Mouse (Mus musculus): ENCODE data around the gene Nr2c2ap.

Nr2c2ap gene

DNA sequence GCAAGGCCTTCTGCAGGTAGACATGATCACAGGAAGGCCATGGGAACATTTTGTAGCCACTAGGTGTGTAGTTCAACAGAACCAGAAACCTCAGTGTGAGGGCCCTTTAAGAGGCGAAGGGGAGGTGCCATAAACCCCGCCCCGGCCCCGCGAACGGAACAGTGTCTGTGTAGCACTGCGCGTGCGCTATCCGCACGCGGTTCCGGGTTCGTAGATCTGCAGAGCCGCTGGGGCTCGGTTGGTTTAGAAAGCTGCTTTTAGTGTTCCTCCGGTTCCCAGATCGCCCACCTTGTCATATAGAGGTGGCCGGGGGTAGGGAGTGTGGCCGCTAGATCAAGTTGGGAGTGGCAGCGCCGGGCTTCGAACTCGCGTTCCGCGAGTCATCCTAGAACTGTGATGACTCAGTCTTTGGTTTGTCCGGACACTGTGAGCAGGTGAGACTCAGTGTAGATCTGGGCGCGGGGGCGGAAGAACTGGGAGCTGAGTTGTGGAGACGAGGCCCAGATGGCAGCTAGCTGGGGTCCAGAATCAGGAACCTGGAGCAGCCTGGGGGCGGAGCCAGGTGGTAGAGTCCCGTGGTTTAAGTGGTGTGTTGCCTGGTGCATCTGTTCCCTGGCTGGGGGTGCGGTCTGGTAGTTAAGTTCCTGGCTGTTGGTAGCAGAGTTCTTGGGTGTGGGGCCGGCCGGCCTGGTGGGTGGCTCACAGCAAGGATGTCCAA lies at the start of gene Nr2c2ap:
TSS of gene Nr2c2ap (plus strand) at position 168 of the 718 bp plus-strand sequence.
- peak; percentile 93 for DNase-seq (ENCODE audit: low spot score)

DNA sequence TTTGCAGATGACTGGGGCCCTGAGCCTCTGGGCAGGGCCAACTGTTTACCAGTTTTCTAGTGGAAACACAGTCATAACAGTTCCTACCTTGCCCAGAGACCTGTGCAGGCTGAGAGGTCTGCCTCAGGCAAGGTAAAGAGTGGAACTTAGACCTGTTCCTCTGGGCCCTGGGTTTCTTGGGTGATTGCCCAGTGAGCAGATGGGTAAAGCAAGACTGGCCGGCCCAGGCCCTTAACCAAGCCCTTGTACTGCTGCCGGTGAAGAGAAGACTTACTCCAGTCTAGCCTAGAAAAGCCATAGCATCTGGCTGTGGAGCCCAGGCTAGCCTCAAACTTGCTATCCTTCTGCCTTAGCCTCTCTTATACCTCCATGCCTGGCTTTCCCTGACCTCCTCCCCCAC lies 49.2 kb upstream of the Nr2c2ap start:
- DNase-seq (ENCODE audit: low spot score), result no peak

DNA sequence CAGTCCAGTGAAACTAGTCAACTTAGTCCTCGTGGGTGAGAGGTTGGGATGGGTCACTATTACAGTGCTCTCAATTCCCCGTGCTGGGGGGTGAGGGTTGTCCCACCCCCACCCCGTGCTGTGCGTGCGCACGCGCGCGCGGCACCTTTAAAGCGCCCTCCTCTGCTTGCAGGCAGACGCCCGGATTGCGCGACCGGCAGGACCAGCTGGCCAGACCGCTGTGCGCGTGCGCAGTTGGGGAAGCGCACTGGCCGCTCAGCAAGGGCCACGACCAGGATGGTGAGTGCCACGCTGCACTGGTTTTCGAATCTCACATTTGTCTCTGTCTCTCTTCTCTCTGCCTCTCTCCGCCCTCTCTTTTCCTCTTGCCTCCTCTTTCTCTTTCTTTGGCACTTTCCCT lies 47.8 kb upstream of the Nr2c2ap start, which contains the start of gene Hapln4:
TSS of gene Hapln4 (plus strand) at position 173 of the 400 bp plus-strand sequence.
- peak; percentile 80 for DNase-seq (ENCODE audit: low spot score)

DNA sequence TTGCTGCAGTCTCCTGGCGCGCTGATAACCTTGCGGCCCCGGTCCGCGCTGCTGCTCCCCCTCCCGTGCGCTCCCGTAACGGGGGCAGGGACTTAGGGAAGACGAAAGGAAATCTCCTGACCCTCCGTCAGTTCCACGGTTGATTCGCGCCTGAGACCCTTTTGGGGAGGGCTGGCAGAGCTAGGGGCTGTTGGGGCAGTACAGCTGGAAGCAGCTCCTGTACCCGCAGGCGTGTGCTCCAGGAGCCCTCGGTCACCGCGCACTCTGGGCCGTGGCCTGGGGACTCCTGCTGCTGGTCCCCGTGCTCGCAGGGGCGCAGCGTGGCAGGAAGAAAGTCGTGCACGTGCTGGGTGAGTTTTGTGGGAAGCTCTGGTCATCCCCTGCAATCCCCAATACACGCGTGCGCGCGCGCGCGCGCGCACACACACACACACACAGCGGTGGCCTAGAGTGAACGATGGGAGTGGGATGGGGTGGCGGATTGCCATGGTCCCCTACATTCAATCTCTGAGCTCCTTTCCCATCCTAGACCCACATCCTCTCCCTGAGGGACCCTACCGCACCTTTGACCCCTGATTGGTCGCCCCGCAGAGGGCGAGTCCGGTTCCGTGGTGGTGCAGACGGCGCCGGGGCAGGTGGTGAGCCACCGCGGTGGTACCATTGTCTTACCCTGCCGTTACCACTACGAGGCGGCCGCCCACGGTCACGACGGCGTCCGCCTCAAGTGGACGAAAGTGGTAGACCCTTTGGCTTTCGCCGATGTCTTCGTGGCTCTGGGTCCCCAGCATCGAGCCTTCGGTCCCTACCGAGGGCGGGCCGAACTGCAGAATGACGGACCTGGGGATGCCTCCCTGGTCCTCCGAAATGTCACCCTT lies 46.7 kb upstream of the Nr2c2ap start:
- DNase-seq (ENCODE audit: low spot score), result peak; percentile 48

DNA sequence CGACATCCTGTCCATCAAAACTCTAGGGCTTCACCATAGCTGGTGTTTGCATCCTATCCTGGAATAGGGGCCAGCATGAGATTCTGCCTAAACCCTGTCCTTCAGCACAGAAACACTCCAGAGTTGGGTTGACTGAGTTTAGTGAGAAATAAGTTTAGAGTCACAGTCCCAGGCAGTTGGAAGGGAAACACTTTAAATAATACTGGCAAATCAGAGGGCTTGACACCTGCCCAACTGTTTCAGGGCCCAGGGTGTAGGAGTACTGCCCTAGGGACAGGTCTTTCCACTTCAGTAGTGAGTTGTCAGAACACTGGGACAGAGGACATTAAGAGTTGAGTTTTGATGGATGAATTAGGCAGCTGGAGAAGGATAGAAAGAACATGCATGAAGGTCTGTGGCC lies 45.0 kb upstream of the Nr2c2ap start:
- DNase-seq (ENCODE audit: low spot score), result no peak

DNA sequence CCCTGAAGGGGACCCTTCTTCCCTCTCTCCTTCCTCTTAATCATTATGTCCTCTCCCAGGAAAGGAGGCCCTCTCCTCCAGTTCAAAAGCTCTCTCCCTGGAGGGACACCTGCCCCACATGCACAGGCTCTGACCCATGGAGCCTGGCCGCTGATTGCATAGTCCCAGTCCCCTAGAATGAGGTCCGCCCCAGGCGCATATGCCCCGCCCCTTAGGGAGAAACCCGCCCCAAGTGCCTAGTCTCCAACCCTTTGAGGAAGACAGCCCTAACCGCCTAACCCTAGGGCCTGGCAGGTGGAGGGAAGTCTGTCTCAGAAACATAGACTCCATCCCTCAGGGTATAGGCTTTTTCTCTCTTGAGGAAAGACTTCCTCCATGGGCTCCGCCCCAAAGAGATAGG lies 43.9 kb upstream of the Nr2c2ap start:
- DNase-seq (ENCODE audit: low spot score), result no peak

DNA sequence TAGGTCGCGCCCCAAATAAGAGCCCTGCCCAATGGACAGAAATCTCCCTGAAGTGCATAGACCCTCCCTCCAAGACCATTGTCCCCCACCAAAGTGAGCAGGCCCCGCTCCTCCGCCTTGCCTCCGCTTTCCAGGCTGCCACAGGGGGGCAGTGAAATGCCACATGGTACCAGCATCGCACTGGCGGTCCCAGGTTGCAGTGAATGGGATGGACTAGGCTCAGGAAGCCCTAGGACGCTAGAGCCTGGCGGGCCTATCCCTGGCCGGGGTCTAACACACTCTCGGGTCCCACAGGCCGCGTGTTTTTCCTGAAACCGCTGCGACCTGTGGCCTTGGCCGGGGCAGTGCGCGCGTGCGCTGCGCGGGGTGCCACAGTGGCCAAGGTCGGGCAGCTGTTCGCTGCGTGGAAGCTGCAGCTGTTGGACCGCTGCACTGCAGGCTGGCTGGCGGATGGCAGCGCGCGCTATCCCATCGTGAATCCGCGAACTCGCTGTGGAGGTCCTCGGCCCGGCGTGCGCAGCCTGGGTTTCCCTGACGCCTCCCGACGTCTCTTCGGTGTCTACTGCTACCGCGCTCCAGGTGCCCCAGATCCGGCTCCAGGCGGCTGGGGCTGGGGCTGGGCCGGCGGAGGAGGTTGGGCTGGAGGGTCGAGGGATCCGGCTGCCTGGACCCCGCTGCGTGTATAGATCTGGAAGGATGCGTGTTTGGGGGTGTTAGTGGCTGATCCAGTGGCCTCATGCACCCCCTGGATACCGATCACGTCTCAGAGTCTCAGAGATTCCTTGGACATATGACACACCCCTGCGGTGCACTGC lies 43.1 kb upstream of the Nr2c2ap start:
- DNase-seq (ENCODE audit: low spot score), result peak; percentile 78

DNA sequence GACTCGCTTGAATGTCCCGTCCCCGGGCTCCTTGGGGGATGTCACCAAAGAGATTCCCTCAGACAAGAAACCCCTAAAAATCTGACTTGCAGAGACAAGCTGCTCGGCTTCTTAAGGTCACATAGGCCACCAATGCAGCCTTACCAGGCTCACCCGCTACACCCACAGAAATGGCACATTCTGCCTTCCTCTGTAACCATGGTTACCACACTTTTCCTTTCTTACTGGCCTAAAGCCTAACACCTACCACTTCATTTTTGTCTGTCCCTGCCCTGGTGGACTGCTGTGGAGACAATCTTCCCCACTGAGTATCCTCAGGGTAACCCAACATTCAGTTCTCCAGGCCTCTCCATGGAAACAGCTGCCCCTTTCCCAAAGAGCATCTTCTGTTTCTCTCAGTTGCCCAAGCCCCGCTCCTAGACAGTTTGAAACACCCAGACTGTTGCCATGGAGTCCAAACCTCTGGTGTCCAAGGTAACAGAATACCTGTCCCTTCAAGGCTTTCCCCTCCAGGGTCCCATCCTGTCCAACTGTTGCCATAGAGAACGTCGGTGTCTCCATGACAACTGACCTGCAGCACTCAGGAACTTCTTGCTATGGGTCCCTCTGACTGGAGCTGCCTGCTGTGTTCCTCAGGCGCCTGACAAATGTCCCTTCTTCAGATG lies 41.7 kb upstream of the Nr2c2ap start:
- no peak for DNase-seq (ENCODE audit: low spot score)

DNA sequence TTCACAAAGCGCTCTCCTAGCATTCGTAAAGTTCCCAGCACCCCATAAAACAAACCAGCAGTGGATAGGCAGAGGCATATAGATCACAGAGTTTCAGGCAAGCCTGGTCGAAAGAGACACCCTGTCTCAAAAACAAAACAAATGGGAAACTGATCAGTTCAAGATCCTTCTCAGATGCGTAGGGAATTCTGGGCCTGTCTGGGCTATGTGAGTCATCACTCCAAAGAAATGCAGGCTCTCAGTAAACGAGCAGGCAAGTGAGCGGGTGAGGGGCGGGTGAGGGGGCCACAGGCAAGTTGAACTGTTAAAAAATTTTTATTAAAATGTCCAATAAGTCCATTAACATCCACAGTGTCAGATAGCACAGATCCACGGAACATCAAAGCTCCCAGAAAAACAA lies 38.3 kb upstream of the Nr2c2ap start:
- DNase-seq (ENCODE audit: low spot score), result no peak

DNA sequence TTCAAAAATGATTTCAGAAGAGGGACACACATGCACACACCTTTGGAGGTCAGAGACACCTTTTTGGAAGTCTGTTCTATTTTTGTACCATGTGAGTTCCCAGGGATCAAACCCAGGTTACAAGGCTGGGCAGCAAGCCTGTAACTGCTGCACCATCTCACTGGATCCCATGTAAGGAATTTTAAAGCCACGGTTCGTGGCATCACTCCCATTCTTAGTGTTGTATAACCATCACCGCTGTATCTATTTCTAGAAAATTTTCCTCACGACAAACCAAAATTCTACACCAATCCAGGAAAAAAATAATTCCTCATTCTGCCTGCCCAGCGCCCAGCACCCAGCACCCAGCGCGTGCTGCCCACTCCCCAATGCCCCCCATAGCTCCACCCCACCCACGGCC lies 31.9 kb upstream of the Nr2c2ap start:
- DNase-seq (ENCODE audit: low spot score), result no peak

DNA sequence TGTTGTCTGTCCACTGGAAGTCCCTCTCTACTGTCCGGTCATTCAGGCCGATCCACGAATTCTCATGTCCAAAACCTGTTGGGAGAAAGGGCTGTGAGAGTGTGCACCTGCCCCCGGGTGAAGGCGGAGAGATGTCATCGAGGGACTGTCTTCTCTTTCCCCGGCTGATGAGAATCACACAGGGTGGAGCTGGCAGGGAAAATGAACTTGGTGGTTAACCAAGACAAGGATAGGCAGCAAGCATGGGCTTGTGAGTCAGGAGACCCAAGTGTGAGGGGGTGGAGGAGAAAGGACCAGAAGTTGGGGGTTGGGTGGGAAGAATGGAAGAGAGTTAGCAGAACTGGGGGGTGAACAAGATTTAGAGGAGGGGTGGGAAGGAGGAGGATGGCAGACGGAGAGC lies 30.9 kb upstream of the Nr2c2ap start:
- DNase-seq (ENCODE audit: low spot score), result no peak

DNA sequence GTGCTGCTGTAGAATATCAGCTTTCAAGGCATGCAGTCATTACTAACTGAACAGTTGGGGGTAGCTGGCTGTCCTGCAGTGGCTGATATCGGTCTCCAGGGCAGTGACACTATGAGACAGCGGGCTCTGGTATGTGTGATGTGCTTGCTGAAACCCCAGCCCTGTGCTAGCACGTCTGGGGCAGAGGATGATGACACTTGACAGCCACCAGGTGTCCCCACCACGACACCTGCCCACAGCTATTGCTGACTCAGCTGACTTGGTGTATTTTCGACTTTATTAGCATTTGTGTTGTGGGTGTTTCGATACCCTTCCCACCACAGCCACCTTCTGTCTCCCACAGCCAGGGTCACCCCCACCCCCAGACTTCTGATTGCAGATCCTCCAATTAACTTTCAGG lies 26.6 kb upstream of the Nr2c2ap start:
- DNase-seq (ENCODE audit: low spot score), result peak; percentile 45

DNA sequence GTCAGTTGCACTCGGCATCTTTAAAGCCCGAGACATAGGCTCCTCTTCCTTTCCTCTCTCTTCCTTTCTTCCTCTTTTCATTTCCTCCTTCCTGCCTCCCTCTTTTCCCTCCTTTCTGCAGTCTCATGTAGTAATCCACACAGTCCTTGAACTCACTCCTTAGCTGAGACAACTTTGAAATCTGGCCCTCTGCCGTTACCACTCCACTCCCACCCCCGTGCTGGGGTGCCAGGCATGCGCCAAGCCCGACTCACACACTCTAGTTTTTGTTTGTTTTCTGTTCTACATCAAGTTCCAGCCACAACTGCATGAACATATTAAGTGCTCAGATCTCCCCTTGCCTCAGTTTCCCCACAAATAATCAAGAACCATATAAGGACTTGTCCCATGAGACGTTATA lies 26.2 kb upstream of the Nr2c2ap start:
- no peak for DNase-seq (ENCODE audit: low spot score)

DNA sequence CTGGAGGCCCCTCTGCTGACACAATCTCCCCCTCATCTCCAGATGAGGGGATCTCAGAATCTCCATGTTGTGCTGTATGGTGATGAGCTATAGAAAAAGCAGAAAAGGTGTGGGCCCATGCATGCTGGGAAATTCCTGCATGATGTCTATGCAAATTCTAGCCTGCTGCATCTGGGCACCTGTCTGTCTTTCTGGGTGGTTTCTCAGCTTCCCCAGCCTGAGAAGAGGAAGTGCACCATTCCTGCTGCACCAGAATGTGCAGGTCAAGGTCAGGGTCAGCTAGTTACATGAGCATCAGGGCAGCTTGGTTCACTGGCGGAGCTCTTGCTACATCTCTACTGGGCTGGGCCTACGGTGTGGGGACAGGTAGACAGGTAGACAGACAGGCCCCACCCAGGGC lies 20.7 kb upstream of the Nr2c2ap start:
- no peak for DNase-seq (ENCODE audit: low spot score)

DNA sequence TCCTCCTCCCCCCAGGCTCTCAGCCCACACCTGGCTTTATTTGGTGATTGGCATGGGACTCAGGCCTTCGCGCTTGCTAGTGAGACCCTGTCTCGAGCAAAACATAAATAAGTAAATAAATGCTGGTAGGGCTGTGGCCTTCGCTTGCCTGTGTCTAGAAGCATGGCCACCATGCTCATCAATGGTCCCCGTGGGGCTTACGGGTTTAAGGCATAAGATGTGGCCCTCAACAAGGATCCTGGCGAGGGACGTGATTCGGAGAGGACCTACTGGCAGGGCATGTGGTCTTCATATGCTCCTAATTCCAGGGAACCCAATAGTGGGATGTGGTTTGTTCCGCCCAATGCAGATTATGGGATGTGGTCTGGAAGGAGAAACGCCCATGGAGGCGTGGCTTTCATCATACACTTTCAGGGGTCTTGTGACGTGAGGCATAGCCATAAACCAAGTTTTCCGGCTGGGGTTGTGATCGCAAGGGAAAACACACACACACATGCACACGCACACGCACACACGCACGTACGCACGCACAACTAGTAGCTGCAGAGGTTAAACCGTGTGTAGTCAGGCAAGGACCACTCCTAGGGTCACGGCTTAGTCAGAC lies 19.8 kb upstream of the Nr2c2ap start:
- DNase-seq (ENCODE audit: low spot score), result no peak

DNA sequence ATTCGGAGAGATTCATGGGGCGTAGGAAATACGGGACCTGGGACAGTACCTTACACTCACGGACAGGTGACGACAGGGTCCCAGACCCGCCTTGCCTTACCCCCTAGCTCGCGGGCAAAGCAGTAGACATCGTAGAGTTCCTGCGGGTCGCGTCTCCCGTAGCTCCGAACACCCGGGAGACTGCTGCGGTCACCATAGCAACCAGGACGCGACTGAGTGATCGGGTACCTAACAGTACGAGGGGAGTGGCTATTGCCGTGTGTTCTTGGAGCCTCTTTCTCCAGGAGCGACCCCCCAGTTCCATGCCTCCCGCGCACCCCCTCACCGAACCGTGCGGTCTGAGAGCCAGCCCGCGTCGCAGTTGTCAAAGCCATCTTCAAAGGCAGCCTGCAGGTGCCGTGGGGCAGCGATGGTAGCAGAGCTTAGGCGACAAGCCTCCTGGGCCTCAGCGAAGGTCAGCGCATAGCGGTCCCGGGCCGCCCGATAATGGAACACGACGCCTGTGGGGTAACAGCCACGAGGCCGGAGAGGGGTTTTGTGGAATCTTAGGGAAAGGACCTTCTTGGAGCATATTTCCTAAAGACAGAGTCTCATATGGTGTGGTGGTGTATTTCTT lies 18.6 kb upstream of the Nr2c2ap start:
- peak; percentile 39 for DNase-seq (ENCODE audit: low spot score)

DNA sequence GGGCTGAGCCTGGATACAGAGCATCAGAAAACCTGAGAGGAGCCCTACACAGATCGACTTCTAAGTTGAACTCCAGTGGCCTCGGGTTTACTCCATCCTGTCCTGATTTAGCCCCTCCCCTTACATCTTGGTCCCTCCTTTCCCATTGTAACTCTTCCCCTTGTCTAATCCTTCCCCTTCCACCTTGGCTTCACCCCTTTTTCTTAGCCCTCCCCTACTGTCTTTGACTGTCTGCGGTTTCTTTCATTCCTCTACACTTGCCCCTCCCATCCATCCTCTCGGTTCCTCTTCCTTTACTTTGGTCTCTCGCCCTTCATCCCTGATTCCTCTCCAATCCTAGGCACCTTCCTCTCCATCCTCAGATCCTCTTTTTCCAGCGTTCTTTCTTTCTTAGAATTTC lies 16.6 kb upstream of the Nr2c2ap start:
- DNase-seq (ENCODE audit: low spot score), result no peak

DNA sequence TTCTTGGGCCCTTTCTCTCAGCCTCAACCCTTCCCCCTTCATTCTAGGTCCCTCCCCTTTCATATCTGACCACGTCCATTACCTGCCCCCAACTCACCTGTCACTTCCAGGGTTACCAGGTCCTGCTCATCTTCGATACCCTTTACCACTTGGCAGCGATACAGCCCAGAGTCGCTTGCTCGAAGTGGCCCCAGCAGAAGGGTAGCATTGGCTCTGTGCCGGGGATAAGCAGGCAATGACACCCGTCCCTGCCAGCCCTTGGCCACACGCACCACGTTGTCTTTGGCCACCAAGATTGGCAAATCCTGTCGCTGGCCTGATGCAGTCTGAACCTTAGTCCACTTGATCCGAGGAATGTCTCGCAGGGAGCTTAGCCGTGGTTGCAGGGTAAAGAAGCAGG lies 16.2 kb upstream of the Nr2c2ap start:
- DNase-seq (ENCODE audit: low spot score), result no peak

DNA sequence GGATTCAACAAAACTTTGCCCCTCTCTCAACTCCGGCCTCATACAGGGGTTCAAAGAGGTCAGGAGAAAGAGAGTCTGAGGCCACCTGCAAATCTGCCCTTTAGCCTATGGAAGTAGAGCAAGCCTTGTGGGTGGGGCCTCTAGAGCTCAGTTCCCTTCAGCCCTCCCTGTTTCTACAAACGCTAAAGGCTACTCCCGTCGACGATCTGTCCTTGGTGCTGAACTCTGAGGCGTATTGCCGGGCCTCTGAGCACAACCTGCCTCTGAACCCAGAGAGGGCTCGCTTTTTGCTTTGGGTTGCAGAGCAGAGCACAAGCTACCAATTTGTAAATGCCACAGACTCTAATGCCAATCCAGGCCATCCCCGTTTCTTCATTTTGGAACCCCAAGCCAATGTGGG lies 13.5 kb upstream of the Nr2c2ap start:
- DNase-seq (ENCODE audit: low spot score), result peak; percentile 78

DNA sequence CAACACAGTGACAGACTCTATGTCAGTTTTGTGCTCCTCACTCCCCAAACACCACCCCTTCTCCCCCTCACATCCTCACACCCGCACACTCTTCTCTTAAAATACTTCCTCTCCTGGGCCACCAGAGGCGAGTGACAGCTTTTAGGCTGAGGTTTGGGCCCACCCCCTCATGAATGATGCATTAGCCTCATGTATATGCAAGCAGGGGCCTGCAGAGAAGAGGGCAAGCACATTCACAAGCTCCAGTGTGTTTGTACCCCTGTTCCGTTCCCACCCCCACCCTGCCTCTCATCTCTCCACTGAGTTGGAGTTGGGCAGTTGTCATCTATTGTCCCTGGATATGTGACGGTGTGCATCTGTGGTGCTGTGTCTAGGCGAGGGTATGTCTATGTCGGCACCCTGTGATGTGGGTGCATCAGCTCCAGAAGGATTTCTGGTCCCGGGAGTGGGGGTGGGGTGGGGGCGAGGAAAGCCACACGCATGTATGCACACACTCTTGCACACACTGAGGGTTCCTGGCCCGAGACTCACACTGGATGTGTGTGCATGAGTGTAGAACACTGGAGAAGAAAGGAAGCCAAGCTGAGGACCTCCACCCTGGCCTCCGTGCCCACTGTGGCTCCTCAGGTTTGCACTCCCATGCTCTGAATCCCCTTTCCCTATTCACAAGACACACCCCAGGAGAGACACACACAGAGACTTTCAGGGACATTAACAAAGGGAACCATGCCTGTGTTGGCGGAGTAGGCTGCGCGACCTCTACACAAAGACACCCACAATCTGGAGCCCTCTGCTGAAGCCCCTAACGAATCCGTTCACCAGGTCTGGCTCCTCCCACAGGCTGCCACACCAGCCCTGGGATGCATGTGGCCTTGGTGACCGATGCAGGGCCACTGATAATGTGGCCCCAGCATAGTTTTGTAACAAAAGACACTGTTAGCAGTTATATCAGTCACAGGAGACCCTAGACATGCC lies 12.1 kb upstream of the Nr2c2ap start:
- peak; percentile 71 for DNase-seq (ENCODE audit: low spot score)

Measured in embryo, embryonic 10.5 days (tissue).